Mouse (Mus musculus) thymus, postnatal 4 days (tissue): ENCODE data around the gene Ermap.

ENCODE experiments used
- DNase-seq: peaks from one replicate; pipeline ENCODE4 v3.0.0; 2021

The Ermap gene

DNA sequence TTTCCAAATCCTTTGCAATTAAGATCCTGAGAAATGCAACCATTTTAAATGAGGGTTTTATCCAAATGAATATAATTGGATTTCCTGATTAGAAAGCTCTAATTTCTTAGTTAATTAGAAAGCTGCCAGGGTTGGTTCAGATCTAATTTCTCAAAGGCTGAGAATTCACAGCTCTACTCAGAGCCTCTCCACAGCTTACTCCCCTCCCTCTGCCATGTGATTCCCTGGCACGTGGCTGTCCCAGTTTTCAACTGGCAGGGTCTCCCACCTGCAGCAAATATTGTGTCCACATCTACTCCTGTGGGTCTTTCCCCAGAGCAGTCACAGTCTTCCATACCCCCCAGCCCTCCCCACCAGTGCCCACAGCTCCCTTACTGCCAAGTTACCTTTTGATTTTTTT lies 6.3 kb downstream of the Ermap start:
- no peak for DNase-seq

DNA sequence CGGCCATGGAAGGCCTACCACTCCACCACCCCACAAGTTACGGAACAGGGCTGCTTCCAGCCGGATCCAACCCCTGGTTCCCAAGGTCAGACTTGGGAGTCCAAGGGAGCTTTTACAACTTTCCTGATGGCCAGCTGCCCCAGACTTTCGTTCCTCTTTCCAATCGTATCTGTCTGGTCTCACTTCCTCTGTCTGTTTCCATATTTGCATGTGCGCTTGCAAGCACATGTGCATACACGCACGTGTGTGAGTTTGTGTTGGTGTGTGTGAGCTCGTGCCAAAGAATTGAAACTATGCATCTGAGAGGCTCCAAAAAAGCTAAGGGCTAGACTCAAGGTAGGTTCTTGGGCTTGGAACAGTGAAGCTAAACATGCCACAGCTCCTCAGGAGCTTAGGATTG lies 8.4 kb downstream of the Ermap start:
- no peak for DNase-seq

DNA sequence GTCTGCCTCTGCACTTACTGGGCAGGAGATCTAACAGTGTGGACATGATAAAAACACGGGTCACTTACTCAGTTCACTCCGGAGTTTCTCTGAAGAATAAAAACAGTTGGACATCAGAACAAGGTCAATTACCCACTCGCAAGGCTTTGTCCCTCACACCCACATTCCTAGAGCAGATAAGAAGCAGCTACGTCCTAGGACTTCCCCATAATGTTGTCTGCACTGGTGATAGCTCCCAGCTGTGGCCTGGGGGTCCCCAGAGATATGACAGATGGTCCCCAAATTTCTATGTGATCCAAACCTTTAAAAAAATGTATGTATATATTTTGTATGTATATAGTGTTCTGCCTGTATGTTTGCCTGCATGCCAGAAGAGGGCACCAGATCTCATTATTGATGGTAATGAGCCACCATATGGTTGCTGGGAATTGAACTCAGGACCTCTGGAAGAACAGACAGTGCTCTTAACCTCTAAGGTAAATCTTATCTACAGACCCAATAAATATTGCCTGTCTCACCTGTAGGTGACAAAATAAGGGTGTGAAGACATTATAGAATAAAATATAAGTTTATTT lies 9.6 kb downstream of the Ermap start:
- DNase-seq = no peak

DNA sequence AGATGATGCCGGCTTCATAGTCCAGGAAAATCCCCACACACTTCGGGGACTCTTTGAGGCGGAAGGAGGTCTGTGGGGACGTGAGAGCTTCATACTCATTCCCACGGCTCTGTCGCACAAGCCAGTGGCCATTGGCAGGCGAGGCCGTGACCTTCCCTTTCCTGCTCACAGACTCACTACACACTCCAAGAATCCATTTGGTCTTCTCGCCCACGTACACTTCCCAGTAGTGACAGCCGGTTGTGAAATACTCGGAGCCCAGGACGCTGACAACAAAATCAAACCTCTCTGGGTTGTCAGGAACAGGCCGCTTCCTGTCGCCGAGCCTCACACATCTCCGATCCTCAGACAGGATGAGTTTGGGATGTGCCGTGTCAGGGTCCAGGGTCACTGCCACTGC lies 11.5 kb downstream of the Ermap start:
- no peak for DNase-seq

DNA sequence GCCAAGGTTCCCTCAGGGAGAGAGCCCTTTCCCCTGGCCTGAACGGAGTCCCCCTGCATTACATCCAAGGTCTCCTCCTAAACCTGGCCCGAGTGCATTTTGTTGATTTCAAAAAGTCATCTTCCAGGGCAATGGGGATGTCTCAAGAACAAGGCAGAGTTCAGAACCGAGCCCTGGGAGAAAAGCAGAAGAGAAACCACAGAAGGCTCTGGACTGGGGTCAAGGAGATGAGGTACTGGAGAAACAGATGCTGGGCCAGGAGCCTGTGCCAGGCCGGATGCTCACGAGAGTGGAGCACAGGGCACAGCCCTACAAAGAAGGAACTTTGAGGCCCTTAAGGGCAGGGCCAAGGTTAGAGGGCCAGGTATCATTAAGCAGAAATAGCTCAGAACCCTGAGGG lies 12.1 kb downstream of the Ermap start:
- DNase-seq = no peak

DNA sequence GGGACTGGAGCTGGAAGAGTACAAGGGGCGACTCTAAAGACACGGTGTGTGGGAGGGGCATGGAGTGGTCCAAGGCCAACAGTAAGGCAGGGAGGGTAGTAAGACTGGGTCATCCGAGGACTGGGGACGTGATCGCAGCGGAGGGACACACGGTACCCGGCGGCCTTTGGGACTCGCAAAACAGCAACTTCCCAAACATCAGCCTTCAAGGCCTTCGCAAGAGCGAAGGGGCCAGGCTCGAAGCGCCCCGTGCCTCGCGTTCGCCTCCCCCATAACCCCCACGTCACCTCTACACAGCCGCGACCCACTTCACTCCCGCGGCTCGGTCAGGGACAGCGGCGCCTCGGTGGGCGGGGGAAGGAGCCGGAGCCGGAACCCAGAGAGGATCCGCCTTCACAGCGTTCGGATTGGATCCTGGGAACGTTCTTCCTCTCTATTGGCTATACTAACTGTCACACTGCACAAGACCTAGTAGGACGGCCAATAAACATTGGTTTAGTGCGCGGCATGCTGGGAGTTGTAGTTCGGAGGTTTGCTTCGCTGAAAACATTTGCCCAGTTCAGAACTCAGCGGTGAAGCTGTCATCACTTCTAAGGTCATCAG lies 15.9 kb downstream of the Ermap start, which contains the start of gene Zfp691:
Zfp691 (minus strand) TSS at position 345 of the 603 bp plus-strand sequence.
- DNase-seq = peak; percentile 93

DNA sequence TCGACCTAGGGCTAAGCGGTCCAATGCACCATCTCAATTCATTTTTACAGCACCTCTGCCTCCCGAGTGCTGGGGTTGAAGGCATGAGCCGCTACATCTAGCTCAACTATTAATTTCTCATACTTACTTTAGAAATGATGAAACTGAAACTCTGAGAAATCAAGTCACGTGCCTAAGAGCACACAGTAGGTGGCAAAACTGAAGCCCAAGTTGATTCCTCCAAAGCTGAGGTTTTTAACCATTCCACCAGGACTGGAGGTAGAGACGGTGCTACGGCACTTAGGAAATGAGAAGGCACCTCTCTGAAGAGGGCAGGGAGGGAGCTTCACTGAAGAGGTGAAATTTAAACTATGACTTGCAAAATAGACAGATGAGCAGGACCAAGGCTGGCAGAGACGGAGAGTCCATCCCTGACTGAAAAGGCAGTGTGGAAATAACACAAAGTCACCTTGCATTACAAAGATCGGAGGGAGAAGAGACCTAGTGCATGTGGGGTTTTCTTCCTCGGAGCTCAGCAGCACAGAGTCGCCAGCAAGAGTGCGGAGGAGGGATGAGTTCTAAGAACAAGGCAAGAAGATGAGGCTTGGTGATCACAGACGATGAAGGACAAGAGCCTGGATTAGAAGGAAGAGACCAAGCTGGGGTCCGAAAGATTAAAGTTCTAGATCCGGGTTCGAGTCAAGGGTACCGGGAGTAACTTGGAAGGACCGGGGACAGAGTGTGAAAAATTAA lies 16.7 kb downstream of the Ermap start:
- DNase-seq = peak; percentile 33

DNA sequence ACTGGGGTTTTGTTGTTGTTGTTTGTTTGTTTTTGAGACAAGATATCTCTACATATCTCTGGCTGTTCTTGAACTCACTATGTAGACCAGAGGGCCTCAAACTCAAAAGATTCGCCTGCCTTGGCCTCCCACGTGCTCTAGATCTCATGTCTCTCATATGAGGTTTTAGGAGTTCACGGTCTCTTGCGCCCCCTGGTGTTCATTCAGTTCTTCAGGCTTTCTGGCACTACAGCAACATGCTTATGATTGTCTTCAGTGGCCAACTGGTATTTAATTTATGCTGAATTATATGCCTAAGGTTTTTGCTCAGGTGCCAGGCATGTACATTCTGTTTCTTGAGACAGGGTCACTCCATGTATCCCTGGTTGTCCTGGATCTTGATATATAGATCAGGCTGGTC lies 22.1 kb downstream of the Ermap start:
- DNase-seq = peak; percentile 89

DNA sequence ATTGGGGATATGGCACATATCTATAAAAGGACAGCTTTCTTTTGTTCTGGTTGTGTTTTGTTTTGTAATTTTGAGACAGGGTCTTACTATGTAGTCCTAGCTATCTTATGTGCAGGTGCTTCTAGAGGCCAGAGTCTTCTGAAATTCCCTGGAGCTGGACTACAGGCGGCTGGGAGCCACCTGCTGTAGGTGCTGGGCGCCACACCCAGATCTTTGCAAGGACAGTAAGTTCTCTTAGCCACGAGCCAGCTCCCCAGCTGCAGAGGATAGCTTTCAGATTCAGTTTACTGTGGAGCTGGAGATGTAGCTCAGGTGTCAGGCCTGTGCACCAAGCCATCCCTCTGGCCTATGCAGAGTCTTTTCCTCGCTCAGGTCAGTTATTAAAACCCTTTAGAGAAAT lies 22.7 kb downstream of the Ermap start:
- no peak for DNase-seq

DNA sequence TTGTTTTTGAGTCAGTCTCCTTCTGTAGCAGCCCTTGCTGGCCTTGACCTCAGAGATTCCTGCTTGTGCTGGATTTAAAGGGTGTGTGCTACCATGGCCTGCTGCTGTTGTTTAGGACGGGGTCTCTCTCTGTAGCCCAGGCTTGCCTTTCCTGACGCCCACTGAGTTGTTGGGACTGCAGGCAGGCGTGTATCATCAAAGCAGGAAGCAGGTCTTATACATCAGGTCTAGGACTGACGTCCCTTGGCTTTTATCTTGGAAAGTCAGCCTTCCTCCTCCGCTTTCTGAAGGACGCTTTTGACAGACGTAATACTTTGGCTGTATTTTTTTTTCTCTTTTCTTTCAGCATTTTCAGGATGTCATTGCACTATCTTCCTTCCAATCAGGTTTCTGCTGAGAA lies 23.9 kb downstream of the Ermap start:
- DNase-seq = no peak

DNA sequence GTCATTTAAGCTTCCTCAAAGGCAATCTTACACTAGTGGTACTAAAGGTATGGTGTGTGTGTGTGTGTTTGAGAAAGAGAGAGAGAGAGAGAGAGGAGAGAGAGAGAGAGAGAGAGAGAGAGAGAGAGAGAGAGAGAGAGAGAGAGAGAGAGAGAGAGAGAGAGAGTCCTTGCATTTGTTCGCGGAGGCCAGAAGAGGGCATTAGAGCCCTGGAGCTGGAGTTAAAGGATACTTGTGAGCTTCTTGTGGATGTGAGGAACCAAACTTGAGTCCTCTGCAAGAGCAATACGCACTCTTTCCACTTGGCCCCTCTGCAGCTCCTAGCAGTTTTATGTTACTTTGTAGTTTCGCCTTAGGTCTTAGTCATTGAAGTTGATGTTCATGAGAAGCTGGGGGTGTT lies 26.8 kb downstream of the Ermap start:
- no peak for DNase-seq

DNA sequence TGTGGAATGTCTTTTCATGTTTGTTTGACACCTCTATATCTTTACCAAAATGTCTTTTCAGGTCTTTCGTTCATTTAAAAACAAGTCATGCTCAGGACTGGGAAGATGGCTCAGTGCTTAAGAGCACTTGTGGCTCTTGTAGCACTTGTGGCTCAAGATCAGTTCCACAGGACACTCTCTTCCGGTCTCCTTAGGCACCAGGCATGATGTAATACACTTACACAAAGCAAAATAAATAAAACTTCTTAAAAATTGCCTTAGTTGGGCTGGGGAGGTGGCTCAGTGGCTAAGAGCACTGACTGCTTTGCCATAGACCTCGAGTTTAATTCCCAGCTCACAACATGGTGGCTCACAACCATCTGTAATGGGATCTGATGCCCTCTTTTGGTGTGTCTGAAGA lies 28.5 kb downstream of the Ermap start:
- DNase-seq = no peak

DNA sequence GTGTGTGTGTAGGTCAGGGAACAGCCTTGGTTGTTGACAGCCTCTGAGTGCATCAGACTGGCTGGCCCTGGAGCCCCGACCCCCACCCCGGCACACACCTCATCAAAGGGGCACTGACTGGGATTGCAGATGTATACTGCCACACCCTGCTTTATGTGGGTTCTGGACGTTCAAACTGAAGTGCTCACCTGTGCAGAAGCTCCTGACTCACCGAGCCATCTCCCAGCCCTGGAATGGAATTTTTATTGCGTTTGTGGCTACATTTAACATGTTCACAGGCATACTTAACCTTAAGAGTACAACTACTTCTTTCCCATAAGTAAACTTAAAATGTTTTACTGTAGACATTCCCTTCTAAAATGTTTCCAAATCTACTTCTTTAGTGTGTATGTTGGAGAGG lies 31.9 kb downstream of the Ermap start:
- DNase-seq = no peak

DNA sequence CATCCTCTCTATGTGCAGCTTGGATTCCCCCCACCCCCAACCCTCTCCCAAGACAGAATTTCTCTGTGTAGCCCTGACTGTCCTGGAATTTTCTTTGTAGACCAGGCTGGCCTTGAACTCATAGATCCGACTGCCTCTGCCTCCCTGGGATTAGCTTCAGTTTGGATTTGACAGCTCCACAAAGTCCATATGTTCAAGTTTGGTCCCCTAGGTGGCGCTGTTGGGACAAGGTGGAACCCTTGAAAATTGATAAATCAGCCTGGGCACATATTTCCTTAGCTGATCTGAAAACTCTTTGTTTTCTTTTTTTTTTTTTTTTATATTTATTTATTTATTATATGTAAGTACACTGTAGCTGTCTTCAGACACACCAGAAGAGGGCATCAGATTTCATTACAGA lies 32.6 kb downstream of the Ermap start:
- peak; percentile 85 for DNase-seq

DNA sequence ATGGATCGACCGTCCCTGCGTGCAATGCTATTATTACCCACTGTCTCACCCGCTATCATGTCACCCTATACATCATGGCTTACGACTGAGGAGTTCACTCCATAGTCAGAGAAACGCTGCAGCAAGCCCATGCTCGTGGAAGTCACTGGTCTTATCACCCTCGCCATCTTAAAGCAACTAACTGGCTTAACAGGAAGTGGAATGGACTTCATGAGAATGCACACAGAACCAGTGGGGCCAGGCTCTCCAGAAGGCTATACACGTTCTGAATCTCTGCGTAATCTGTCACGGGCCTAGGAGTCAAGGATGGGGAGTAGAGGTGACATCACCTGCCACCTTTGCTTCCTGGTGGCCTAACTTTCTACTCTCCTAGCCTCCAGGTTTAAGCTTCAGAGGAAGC lies 41.1 kb downstream of the Ermap start:
- no peak for DNase-seq

DNA sequence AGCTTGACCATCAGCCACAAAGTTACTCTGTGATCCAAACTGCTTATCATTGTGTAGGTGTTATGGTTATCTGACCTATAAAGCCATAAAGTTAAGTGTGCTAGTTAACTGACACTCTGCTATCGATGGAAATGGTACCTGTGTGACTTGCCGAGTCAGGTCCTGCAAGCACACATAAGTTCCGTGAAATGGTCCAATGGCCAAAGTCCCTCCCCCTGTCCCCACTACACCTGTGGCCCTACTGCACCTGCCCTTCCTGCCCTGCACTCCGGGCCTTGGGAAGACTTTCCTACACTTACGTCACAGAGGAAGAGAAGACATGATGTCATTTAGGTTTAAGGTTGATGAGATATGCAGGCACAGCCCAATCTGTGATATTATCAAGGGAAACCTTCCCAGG lies 42.5 kb downstream of the Ermap start:
- no peak for DNase-seq

DNA sequence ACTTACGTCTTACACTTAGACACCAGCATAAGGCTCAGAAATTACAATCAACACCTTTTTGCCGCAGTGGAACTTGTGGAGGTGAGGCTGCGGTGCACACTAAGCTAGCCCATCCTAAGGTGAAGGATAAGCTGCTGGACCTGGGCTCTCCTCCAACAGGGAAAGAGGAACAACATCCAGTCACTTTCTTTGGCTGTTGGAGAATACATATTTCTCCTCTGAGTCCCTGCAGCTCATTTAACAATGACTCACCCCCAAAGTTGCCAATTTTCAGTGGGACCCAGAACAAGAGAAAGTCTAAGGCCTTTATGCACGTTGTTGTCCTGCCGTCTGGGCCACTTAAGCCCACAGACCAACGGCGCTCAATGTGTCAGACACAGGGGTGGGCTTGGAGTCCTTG lies 43.0 kb downstream of the Ermap start:
- DNase-seq = no peak

DNA sequence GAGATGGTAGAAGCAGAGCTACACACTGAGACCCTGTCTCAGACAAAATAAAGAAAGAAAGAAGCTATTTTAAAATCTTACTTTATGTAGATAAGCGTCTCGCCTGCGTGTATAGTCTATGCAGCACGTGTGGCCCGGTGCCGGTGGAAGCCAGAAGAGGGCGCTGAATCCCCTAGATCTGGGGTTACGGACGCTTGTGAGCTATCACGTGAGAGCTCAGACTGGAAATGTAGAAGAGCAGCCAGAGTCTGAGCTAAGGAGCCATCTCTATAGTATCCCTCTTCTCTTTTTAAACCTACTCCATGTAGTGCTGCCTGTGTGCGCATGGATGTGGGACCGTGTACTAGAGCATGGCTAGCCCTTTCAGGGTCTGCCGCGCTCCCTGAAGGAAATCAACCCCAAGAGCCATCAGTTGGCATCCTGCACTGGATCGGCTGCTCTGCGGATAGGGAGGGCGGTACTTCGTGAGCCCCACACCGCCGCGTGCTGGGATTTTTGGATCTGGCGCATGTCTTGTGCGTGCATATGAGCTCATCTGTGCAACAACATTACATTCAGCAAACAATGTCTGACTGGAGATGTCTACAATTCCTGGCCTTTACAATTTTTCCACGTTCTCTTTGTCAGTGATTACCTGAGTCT lies 47.5 kb downstream of the Ermap start:
- DNase-seq = peak; percentile 86

DNA sequence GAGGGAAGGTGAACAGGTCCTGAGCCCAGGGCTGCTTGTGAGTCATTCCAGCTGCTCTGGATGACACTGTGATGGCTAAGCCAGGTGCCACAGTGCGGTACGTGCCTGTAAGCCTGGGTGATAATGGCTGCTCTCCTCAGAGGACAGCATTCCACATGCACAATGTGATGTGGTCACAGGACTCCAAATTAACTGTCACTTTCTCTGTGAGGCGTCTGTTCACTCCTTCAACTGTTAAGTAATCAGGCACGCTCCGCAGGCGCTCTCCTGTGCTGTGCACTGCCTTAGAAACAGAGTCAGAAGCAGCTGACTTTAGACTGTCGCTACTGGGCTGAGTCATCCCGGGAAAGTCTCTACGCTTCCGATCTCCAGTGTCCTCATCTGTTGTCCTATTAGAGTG lies 48.6 kb downstream of the Ermap start:
- no peak for DNase-seq

DNA sequence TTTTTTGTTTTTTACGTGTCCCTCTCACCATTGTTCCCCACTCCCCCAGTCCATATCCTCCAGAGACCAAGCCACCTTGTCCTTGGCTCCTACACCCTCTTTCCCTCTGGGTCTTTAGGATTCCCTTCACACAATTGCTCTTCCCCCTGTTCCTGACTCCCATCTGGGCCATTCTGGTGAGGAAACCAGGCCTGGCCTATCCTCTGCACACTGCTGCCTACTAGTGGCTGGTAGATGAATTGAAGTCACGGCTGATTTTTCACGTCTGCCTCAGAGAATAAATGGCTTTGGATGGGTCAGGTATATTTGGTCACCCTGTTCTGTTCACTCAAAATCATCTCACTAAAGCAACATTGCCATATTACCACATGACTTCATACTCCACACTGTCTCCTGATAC lies 49.7 kb downstream of the Ermap start:
- peak; percentile 60 for DNase-seq

DNA sequence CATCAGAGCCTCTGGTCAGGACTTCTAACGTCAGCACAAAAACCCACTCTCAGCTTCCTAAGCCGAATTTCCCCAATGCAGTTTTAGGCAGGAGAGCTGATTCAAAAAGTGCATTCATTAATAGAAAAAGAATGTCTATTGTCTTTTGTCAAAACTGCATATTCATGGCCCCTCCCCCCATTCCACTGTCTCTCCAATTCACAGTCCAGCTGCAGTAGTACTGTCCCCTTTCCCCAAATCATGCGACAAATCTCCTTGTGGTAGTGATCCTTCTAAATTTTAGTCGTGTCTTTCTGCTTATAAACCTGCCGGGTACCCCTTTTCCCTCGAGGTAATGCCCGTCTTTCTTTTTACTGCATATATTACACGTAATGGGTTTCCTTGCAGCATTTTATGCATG lies 51.0 kb downstream of the Ermap start:
- no peak for DNase-seq

DNA sequence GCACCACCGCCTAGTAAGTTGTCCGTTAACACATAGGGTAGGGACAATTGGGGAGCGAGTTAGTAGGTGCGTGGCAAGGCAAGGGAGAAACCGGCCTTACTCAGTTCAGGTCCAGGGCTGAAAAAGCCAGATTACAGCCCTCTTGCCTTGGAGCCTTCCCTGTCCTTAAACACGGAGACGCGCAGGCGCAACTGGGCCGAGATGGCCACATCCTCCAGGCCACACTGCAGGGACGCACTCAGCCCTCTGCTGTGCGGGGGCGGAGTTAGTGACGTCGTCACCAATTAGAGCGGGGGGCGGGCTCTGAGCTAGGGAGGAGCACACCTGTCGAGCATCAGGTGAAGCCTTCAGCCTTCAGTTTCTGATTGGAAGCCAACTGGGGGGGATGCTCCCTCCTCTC lies 51.6 kb downstream of the Ermap start:
- DNase-seq = no peak

DNA sequence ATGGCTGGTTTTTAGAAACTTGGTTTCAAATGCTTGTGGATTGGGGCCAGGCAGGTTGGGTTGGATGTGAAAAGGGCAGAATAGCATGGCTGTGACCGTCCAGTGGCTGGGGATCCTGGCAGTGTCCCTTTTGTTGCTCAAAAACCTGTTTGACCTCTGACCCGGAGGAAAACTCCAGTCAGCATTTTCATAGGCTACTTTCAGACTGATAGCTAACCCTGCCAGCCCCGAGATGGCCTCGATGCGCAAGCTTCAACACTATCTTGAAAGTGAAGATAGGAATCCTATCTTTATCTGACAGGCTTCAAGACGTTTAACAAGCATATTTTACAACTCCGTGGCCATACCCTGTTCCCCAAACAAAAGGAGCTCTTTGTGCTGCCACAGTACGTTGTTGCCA lies 52.5 kb downstream of the Ermap start:
- no peak for DNase-seq

DNA sequence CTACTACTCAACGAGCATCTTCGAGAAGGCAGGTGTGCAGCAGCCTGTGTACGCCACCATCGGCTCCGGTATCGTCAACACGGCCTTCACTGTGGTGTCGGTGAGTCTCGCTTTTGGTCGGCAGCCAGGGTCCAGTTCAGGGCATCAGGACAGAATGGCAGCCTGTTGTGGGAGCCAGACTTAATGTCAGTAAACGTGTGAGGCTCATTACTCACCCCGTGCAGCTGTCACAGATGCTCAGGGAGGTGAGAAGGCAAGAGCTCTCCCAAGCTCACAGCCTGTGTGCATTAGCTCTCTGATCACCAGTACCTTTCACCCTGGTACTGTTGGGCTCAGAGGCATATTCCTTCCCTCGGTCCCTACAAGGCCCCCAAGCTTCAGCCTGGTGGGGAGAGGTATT lies 56.0 kb downstream of the Ermap start:
- no peak for DNase-seq
